Mouse (Mus musculus) cerebellum, adult 2 months (tissue): Measurements from ENCODE around the gene Rnf19b. TPM values are rescaled to one million over a fixed set of nuclear protein-coding genes. Genes with fewer than 3 reads are reported as not detected.

Source experiments
- DNase-seq, 2 experiments: peaks; one replicate each; pipeline ENCODE4 v3.0.0; 2021
- H3K27ac ChIP-seq: fragments of 200-500 bp; 2 replicates; pipeline ENCODE4 v1.5.1; 2012; ENCODE audit warnings: low read length, control low read depth, inconsistent platforms; ENCODE audit not compliant: insufficient read depth
- H3K27me3 ChIP-seq: fragments of 200-500 bp; 2 replicates; pipeline ENCODE4 v1.6.1; 2012; ENCODE audit warnings: inconsistent platforms, mild to moderate bottlenecking, low read length, moderate library complexity; ENCODE audit not compliant: control insufficient read depth, insufficient read depth
- H3K4me1 ChIP-seq: fragments of 200-500 bp; 2 replicates; pipeline ENCODE4 v1.6.1; 2011; ENCODE audit warnings: low read length; ENCODE audit not compliant: control insufficient read depth, insufficient read depth
- H3K4me3 ChIP-seq: fragments of 200-500 bp; replicated peaks from 2 replicates; pipeline ENCODE3; 2011; ENCODE audit warnings: mild to moderate bottlenecking, low read depth, low read length, control low read depth; ENCODE audit not compliant: insufficient read depth
- CTCF ChIP-seq: fragments of 200-500 bp; IDR thresholded peaks from 2 replicates; pipeline ENCODE4 v1.5.1; 2011; ENCODE audit warnings: low read depth, mild to moderate bottlenecking, control low read depth, low read length, moderate library complexity, borderline replicate concordance; ENCODE audit not compliant: insufficient read depth
- POLR2A ChIP-seq: fragments of 200-500 bp; IDR thresholded peaks from 2 replicates; pipeline ENCODE4 v1.6.1; 2011; ENCODE audit warnings: low read length, control low read depth, borderline replicate concordance; ENCODE audit not compliant: insufficient read depth
- WGBS: fragments of 180-500 bp; shearing (Covaris S2); methylation state at CpG from one replicate; pipeline ENCODE4 v1.1.7; 2018; 5-methylcytosine and 5-hydroxymethylcytosine counted together
- polyA plus RNA-seq: library from polyadenylated mRNA; depleted of rRNA; stranded (reverse); fragments of >200 nt; gene quantifications from 2 replicates; pipeline ENCODE4 v1.2.3, GENCODE M21; 2012

The Rnf19b gene
- polyA plus RNA-seq, 1 experiment: 137 TPM

DNA sequence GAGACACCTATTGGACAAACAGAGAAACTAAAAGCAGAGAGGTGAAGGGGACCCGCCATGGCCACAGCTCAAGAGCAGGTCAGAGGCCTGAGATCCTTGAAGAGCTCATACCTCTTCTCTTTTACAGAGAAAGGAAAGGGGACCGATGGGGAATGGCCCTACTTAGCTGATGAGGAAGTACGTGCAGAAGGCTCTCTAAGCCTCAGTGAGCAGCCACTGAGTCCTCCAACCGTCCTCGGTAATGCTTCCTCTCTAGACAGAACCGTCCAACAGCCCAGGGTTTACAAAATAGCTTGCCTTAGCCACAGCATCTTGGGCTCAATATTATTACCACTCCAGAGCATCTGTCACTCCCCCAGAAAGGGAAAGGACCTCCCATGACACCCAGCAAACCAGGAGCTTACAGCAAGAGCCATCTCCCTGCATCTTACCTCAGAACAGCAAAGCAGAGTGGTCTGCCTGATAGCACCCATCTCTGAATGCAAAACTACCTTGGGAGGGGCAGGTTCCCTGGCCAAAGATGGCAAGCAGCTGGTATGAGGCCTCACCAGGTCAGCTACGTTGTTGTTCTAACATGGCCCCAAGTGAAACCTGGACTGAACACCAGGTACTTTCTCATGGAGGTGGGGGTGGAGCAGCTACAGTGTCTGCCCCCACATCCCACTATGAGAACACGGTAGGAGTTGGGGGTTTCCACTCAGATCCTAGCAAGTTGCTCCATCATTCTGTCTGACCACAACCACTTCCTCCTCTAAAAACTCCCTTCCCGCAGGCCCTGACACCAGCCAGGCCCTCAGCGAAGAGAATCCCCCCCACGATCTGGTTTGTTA, 25.7 kb upstream of the Rnf19b start:
- 82% methylated on average over 11 of the region's 11 CpGs for WGBS

DNA sequence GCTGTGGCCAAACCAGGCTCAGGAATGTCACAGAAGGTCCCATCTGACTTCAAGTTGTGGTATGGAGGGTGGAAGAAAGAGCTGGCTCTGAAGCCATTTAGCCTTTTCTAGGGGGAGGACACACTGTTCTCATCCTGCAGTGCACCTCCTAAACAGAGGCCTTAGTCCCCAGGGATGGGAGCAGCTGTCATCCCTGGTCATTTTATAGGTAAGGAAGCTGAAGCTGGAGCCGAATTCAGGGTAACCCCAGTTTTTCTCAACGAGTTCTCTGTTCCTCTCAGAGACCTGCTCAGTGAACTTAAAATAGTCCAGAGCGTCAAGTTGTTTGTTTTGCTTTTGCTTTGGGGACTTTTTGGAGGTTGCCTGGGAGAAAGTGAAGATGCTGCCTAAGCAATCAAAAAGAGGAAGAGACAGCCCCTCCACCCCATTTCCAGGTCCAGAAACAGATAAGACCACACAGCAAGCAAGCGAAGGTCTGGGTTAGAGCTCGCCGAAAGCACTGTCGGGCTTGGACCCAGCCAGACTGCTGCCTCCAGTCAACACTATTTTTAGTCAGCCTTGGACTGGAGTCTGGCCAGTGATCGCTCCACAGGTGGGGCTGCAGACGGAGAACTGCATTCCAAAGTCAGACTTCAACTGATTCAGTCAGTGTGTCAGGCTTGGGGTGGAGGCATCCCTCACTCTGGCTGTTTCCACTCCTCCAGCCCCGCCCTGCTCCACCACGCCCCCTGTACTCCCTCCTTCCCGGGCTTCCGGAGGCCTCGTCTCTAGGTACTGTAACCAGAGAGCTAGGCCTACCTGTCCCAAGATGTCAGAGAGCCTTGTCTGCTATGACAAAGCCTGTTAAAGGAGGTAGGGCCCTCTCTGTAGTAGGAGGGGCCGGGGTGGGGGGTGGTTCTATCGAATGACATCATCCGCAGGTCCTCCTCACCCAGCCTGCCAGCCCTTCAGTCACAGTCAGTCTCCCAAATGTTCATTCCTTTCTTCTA, 24.8 kb upstream of the Rnf19b start:
- H3K27ac ChIP-seq: no peak overlapping the region
- WGBS: 22% methylated on average over 17 of the region's 17 CpGs
- no peaks in the 10 kb centered on the region for H3K27me3 ChIP-seq
- no peak overlapping the region for H3K4me3 ChIP-seq
- peaks cover 15% of the 10 kb centered on the region for H3K4me1 ChIP-seq
- TF ChIP-seq CTCF (no peak), POLR2A (no peak)
- peak; percentile 79 to 81 for DNase-seq

More for the DNA sequence above, 25.7 kb upstream of the Rnf19b start:
- no peak overlapping the region for H3K27ac ChIP-seq
- no peaks in the 10 kb centered on the region for H3K27me3 ChIP-seq
- no peak for DNase-seq
- no peak for TF ChIP-seq POLR2A
- H3K4me3 ChIP-seq: no peak overlapping the region
- H3K4me1 ChIP-seq: peaks cover 15% of the 10 kb centered on the region

DNA sequence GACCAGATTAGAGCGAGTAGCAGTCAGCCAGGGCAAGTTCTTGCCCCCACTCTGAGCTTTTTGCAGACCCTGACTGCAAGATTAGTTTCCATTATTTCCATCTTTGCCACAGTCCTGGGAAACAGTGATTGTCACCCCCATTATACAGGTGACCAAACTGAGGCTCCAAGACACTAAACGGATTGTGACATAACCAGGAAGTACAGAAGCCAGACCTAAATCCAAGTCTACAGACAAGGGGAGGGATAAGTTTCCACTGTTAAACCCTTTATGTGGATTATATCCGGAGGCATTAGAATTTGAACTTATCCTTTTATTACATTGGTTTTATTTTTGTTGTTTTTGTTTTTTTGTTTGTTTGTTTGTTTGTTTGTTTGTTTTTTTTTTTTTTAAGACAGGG, 23.8 kb upstream of the Rnf19b start:
- TF ChIP-seq CTCF: no peak
- TF ChIP-seq POLR2A: no peak
- WGBS: 96% methylated on average over 3 of the region's 3 CpGs
- peaks cover 15% of the 10 kb centered on the region for H3K4me1 ChIP-seq
- no peak overlapping the region for H3K4me3 ChIP-seq
- DNase-seq: no peak
- H3K27me3 ChIP-seq: no peaks in the 10 kb centered on the region
- H3K27ac ChIP-seq: no peak overlapping the region

DNA sequence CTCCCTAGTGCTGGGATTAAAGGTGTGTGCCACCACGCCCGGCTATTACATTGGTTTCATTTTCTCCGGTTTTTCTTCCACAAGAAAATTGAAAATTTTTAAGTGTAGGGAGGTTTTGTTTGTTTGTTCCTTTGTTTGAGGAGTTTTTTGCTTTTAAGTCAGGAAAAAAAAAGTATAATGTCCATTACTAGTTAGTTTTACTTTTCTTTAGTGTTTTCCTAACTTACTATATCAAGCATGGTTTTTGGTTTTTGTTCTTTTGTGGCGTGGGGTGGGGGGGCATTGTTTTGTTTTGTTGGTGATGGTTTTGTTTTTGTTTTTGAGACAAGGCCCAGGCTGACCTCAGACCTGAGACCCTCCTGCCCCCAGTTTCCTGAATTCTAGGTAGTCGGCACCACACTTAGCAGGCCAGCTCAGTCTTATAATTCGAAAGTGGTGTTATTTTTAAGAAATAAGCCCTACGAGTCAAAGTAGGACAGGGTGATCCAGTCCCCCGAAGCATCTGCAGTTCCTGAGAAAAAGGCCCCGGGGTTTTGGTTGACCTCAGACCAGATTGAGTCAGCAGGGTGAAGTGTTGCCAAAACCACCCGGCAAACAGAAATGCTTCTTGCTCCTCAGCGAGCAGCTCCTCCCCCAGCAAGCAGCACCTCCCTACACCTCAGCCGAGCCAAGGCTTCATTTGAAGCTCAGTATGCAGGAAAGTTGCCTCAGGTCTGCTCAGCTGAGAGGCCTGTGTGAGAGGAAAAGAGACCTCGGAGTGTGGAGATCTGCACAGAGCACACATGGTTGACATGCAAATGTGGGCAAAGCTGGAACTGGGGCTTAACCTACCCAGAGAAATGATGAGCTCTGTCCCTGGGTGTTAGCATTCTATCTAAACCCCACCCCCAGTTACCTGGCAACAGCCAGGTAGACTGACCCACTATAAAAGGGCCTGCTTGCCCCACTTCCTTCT, 23.1 kb upstream of the Rnf19b start:
- Histone ChIP-seq H3K27me3 (no peaks in the 10 kb centered on the region), H3K27ac (no peak overlapping the region), H3K4me3 (no peak overlapping the region), H3K4me1 (peaks cover 15% of the 10 kb centered on the region)
- WGBS: 42% methylated on average over 13 of the region's 13 CpGs
- TF ChIP-seq POLR2A (no peak), CTCF (no peak)
- peak; percentile 59 to 80 for DNase-seq

DNA sequence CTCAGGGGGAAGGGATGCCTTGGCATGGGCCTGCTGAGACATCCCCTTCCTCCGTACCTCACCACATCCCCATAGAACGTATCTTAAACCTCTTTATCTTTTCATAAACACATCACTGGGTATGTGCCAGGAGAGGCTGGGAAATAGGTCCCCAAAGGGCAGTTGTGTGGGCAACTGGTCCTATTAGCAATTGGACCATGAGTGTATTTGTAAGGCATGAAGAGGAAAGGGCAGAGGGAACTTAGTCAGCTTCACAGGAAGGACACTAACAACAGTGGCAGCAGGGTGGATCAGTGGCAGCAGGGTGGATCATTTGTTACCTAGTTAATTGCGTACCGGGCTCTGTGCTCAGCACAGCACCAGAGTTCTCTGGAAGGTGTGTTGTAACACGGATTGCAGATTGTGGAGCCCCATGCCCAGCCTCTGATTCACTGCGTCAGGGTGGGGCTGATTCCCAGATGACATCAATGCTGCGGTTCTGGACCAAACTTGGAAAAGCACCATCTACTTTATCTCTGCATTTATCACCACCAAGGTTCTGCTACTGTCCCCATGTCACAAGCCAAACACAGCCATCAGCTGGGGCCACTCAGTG, 22.1 kb upstream of the Rnf19b start:
- Histone ChIP-seq H3K4me3 (no peak overlapping the region), H3K27ac (no peak overlapping the region), H3K27me3 (no peaks in the 10 kb centered on the region), H3K4me1 (peaks cover 15% of the 10 kb centered on the region)
- no peak for TF ChIP-seq CTCF
- no peak for TF ChIP-seq POLR2A
- no peak for DNase-seq
- 88% methylated on average over 7 of the region's 7 CpGs for WGBS

DNA sequence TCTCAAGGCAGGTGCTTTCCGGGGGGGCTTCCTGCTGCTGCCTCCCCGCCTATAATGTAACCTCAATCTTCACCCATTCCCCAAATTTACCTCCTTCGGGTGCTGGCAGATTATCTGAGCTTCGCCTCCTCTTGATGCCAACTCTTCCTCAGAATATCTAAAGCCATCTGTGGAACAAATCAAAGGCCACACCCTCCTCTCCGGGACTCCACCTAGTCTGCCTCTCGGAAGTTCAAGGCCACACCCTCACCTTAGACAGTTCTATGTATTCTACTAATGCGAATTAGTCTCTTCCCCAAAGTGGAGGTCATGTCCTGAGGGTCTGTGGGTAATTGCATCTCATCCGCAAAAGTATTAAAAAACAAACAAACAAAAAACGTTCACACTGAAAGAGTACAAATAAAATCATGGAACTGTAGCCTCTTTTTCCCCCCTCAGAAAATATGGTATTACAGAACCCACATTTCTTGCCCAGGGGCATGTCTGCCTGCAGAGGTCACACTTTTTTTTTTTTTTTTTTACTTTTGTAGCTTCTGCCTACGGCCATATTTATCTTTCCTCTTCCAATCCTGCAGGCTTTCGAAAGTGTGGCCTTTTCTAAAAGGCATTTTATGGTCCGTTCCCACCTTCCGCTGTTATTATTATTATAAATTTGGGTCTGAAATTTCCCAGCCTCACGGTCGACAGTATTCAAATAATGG, 10.2 kb upstream of the Rnf19b start:
- 21% methylated on average over 15 of the region's 15 CpGs for WGBS
- peak overlapping the region; percentile 84; the same call in 1 of the 2 replicates for H3K27ac ChIP-seq
- peak overlapping the region; percentile 65 for H3K4me3 ChIP-seq
- peak in 1 of 2 experiments; percentile 33 for DNase-seq
- no peak for TF ChIP-seq POLR2A
- TF ChIP-seq CTCF: no peak
- H3K4me1 ChIP-seq: peaks cover 3% of the 10 kb centered on the region; the same call in 1 of the 2 replicates
- H3K27me3 ChIP-seq: no peaks in the 10 kb centered on the region
